Comparison of ENCODE assay signal across 13 mouse cellular contexts in genomic region chr7:82533188-82533587, GRCm38 (mm10).
DNase-seq lines count a peak whose midpoint lies in the region; ATAC-seq and TF ChIP-seq lines count a peak whose summit lies in the region.
"Had no signal": no experiment of that assay in that cellular context is flagged by ENCODE, and none has a peak within 500 bp of the region (broad histone marks: within the 10 kb centered on the region; RNA-seq: fewer than 3 reads in every experiment).

No protein-coding gene starts in this region.

- ATAC-seq in hindbrain, postnatal 0 days: no peak
- peak; percentile 66; the same call in 1 of the 2 replicates for ATAC-seq in megakaryocyte progenitor cell, adult 5-6 weeks (replicated peaks; ENCODE audit: poor library complexity)
- ATAC-seq in neural tube, embryonic 15.5 days (ENCODE audit: low FRiP score): no peak
- ATAC-seq in midbrain, embryonic 15.5 days (replicated peaks): no peak
- ATAC-seq: midbrain, embryonic 16.5 days had no signal

- TF ChIP-seq EP300 in MEL (IDR thresholded peaks at IDR 0.05; ENCODE audit: low read depth in 1 of 2, low read length in 2 of 2): no peak

- no peak for TF ChIP-seq CTCF in hindbrain, postnatal 0 days (IDR thresholded peaks at IDR 0.05; ENCODE audit: low read depth)
- TF ChIP-seq CTCF in MEL (IDR thresholded peaks at IDR 0.05 in 2 of 3, conservative IDR thresholded peaks at IDR 0.05 in 1 of 3; ENCODE audit: control insufficient read depth in 1 of 3, insufficient read depth in 1 of 3, low read depth in 2 of 3, low read length in 3 of 3, poor library complexity in 1 of 3, severe bottlenecking in 1 of 3): no peak; a peak in 1 of 6 replicates

- no peak overlapping the region for H3K4me2 ChIP-seq in hindbrain, postnatal 0 days (ENCODE audit: low read depth, low read length)
- no peak overlapping the region for H3K4me2 ChIP-seq in neural tube, embryonic 15.5 days
- H3K4me2 ChIP-seq in midbrain, embryonic 15.5 days: no peak overlapping the region
- H3K4me2 ChIP-seq: limb, embryonic 15.5 days had no signal

- no peaks in the 10 kb centered on the region for H3K79me2 ChIP-seq in MEL (ENCODE audit: control insufficient read depth, insufficient read depth, low read length, poor library complexity)

- H3K4me1 ChIP-seq in hindbrain, postnatal 0 days (ENCODE audit: insufficient read depth, low read length): no peaks in the 10 kb centered on the region; the same call in 1 of the 2 replicates
- H3K4me1 ChIP-seq in hindbrain, embryonic 10.5 days (replicated peaks): no peaks in the 10 kb centered on the region
- H3K4me1 ChIP-seq in MEL (ENCODE audit: control insufficient read depth in 1 of 2, insufficient read depth in 2 of 2, low read length in 2 of 2): no peaks in the 10 kb centered on the region
- peaks cover 10% of the 10 kb centered on the region for H3K4me1 ChIP-seq in neural tube, embryonic 15.5 days
- peaks cover 6% of the 10 kb centered on the region; the same call in 1 of the 2 replicates for H3K4me1 ChIP-seq in midbrain, embryonic 15.5 days
- H3K4me1 ChIP-seq: limb, embryonic 15.5 days had no signal

- no peaks in the 10 kb centered on the region for H3K9me3 ChIP-seq in hindbrain, postnatal 0 days (ENCODE audit: low read length)
- no peaks in the 10 kb centered on the region for H3K9me3 ChIP-seq in hindbrain, embryonic 10.5 days
- no peaks in the 10 kb centered on the region for H3K9me3 ChIP-seq in MEL (replicated peaks; ENCODE audit: insufficient read depth, low read length)
- no peaks in the 10 kb centered on the region for H3K9me3 ChIP-seq in neural tube, embryonic 15.5 days (replicated peaks)
- H3K9me3 ChIP-seq in midbrain, embryonic 15.5 days: no peaks in the 10 kb centered on the region
- H3K9me3 ChIP-seq: limb, embryonic 15.5 days had no signal

- TF ChIP-seq POLR2A in MEL (IDR thresholded peaks at IDR 0.05; ENCODE audit: control insufficient read depth in 1 of 2, insufficient read depth in 1 of 2, low read depth in 1 of 2, low read length in 2 of 2, poor library complexity in 1 of 2): no peak

- no peak overlapping the region for H3K27ac ChIP-seq in hindbrain, postnatal 0 days
- no peak overlapping the region for H3K27ac ChIP-seq in hindbrain, embryonic 10.5 days
- H3K27ac ChIP-seq in MEL (ENCODE audit: control insufficient read depth, low read depth, low read length): no peak overlapping the region
- no peak overlapping the region for H3K27ac ChIP-seq in neural tube, embryonic 15.5 days (replicated peaks)
- no peak overlapping the region for H3K27ac ChIP-seq in midbrain, embryonic 15.5 days
- H3K27ac ChIP-seq: limb, embryonic 15.5 days had no signal

- DNase-seq in hindbrain, postnatal 0 days (ENCODE audit: low spot score): peak; percentile 19
- no peak for DNase-seq in hindbrain, embryonic 10.5 days (ENCODE audit: low spot score)
- peak; percentile 21 for DNase-seq in lung, postnatal 36 days
- DNase-seq in lung, adult 18-20 months: no peak
- DNase-seq in MEL (ENCODE audit: low read depth, low spot score): no peak
- DNase-seq: gastrocnemius, postnatal 36 days; heart, postnatal 36 days; layer of hippocampus, adult 9-11 months had no signal

- no peak overlapping the region for H3K9ac ChIP-seq in hindbrain, postnatal 0 days (replicated peaks; ENCODE audit: low read length)
- no peak overlapping the region for H3K9ac ChIP-seq in MEL (ENCODE audit: control insufficient read depth, low read depth, low read length, poor library complexity, severe bottlenecking)
- H3K9ac ChIP-seq in neural tube, embryonic 15.5 days (replicated peaks): no peak overlapping the region
- no peak overlapping the region for H3K9ac ChIP-seq in midbrain, embryonic 15.5 days
- H3K9ac ChIP-seq: limb, embryonic 15.5 days had no signal

- no peak overlapping the region for H3K4me3 ChIP-seq in hindbrain, postnatal 0 days (ENCODE audit: low read length)
- no peak overlapping the region for H3K4me3 ChIP-seq in hindbrain, embryonic 10.5 days
- H3K4me3 ChIP-seq in MEL (ENCODE audit: control insufficient read depth in 1 of 2, insufficient read depth in 1 of 2, low read depth in 2 of 2, low read length in 2 of 2): no peak overlapping the region
- H3K4me3 ChIP-seq in neural tube, embryonic 15.5 days (replicated peaks): no peak overlapping the region
- no peak overlapping the region for H3K4me3 ChIP-seq in midbrain, embryonic 15.5 days
- H3K4me3 ChIP-seq: limb, embryonic 15.5 days had no signal

- H3K36me3 ChIP-seq in hindbrain, postnatal 0 days (ENCODE audit: insufficient read depth, low read length): no peaks in the 10 kb centered on the region
- H3K36me3 ChIP-seq in hindbrain, embryonic 10.5 days: no peaks in the 10 kb centered on the region
- no peaks in the 10 kb centered on the region for H3K36me3 ChIP-seq in MEL (ENCODE audit: control insufficient read depth in 1 of 2, insufficient read depth in 2 of 2, low read length in 2 of 2)
- H3K36me3 ChIP-seq in neural tube, embryonic 15.5 days: no peaks in the 10 kb centered on the region
- H3K36me3 ChIP-seq in midbrain, embryonic 15.5 days (replicated peaks): no peaks in the 10 kb centered on the region
- H3K36me3 ChIP-seq: limb, embryonic 15.5 days had no signal

- peak; percentile 15 for TF ChIP-seq RAD21 in MEL (IDR thresholded peaks at IDR 0.05; ENCODE audit: low read depth, low read length)

- 73% methylated on average over 4 of the region's 4 CpGs for WGBS in hindbrain, postnatal 0 days
- WGBS in hindbrain, embryonic 10.5 days: 70% methylated on average over 4 of the region's 4 CpGs
- WGBS in neural tube, embryonic 15.5 days: 79% methylated on average over 4 of the region's 4 CpGs
- 77% methylated on average over 4 of the region's 4 CpGs for WGBS in midbrain, embryonic 15.5 days

- H3K27me3 ChIP-seq in hindbrain, postnatal 0 days (ENCODE audit: insufficient read depth, low read length): no peaks in the 10 kb centered on the region
- no peaks in the 10 kb centered on the region for H3K27me3 ChIP-seq in hindbrain, embryonic 10.5 days (ENCODE audit: insufficient read depth, poor library complexity, severe bottlenecking)
- no peaks in the 10 kb centered on the region for H3K27me3 ChIP-seq in MEL (ENCODE audit: control insufficient read depth in 1 of 2, insufficient read depth in 2 of 2, low read length in 2 of 2)
- no peaks in the 10 kb centered on the region for H3K27me3 ChIP-seq in neural tube, embryonic 15.5 days (replicated peaks)
- no peaks in the 10 kb centered on the region for H3K27me3 ChIP-seq in midbrain, embryonic 15.5 days (replicated peaks)
- H3K27me3 ChIP-seq: limb, embryonic 15.5 days had no signal

TF ChIP-seq in MEL, 35 proteins besides CTCF, POLR2A, EP300 and RAD21:
- no peak for TF ChIP-seq POLR2AphosphoS2 (IDR thresholded peaks at IDR 0.05; ENCODE audit: low read length)

Comparison
In these comparisons a context has a peak if more than half of its experiments do, and no peak if none do; other contexts are left out.
1. DNase-seq: peak in hindbrain, postnatal 0 days (single experiment) and lung, postnatal 36 days (single experiment); none in hindbrain, embryonic 10.5 days (single experiment), lung, adult 18-20 months (0 of 2) and MEL (single experiment).